Mouse (Mus musculus): ENCODE data around the gene Cavin3. TPM values are rescaled to one million over a fixed set of nuclear protein-coding genes. Genes with fewer than 3 reads are reported as not detected.
A peak's percentile ranks its signal among the peaks of the same experiment; 100 is the strongest.

Gene Cavin3
- polyA plus RNA-seq, 1 experiment from 2014 or later: 31.0 TPM

DNA sequence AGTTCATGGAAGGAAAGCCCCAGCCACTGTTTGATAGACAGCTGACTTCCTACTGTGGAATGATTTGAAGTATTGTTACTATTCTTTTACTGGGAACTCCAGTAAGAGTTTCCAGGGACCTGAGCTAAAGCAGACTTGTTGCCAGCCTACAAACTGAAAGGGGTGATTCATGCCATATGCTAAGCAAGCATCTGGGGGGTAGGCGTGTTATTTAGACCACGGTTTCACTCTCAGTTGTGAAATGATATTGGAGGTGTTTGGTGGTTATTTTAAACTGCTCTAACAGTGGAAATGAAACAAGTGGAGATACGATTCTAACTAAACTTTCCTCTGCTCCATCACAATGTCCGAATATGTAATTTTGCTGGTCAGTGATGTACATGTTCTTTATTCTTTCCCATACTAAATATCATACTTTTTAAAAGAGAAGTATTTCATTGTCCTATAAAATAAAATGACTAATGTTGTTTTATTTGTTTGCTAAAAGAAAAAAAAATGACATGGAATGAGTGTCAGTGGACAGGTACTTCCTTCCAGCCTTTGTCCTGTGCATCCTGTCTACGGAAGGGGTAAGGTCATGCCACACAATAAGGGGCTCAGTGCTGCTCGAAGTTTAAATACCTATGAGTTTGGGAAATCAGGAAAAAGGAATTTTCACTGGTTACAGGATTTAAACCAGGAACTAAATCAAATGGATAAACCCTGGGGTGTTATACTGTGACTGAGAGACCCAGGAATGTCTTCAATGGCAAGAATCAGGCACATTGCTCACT is 5.2 kb upstream of the Cavin3 start:
- Histone ChIP-seq H3K36me3 (ENCODE audit: control insufficient read depth, insufficient read depth, low read length) (no peaks in the 10 kb centered on the region), H3K27me3 (ENCODE audit: control insufficient read depth, insufficient read depth, low read depth, low read length) (no peaks in the 10 kb centered on the region), H3K4me3 (ENCODE audit: low read depth, low read length) (no peak overlapping the region), H3K4me1 (ENCODE audit: control insufficient read depth, insufficient read depth, low read length) (peaks cover 4% of the 10 kb centered on the region), H3K9ac (ENCODE audit: low read depth, low read length) (no peak overlapping the region), H3K9me3 (replicated peaks; ENCODE audit: control insufficient read depth, low read length, poor library complexity, severe bottlenecking) (no peaks in the 10 kb centered on the region), H3K4me2 (ENCODE audit: low read length) (no peak overlapping the region), H3K27ac (ENCODE audit: low read length) (no peak overlapping the region)
- ATAC-seq: no peak
- 87% methylated on average over 6 of the region's 6 CpGs for WGBS

DNA sequence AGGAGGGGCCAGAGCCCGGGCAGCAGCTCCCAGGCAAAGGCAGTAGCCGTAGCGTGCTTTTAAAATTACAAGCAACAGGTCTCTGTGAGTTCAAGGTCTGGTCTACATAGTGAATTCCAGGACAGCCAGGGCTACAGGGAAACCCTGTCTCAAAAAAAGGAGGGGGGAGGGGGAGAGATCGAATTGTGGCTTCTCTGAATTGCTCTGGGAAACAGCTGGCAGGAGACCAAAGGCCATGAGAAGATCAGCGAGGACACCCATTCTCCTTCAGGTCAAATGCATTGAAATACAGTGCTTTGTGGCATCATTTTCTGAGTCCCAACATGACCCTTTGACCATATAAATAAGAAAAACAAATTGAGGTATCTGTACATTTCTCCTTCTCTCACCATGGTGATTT is 2.9 kb upstream of the Cavin3 start:
- ATAC-seq: no peak
- 86% methylated on average over 5 of the region's 5 CpGs for WGBS
- no peaks in the 10 kb centered on the region for H3K27me3 ChIP-seq (ENCODE audit: control insufficient read depth, insufficient read depth, low read depth, low read length)

DNA sequence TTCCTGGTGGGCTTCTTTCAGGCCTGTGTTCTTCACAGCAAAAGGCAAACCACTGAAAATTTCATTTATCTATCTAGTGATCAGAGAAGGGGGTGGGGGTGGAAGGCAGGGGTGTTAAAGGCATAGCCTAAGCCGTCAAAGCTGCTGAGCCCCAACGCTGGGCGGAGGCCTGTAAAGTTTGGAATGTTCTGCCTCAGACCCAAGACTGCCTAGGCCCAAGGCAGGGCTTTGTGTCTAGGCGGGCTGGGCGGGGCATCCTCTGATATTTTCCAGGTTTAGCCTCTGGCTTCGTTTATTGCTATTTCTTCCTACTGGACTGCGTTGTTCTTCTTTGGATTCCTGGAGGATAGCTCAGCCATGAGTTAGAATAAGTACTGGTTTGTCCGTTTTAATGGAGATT is 326 bp upstream of the Cavin3 start:
- Histone ChIP-seq H3K9ac (ENCODE audit: low read depth, low read length) (peak overlapping the region; percentile 87), H3K4me2 (ENCODE audit: low read length) (peak overlapping the region; percentile 89), H3K4me3 (ENCODE audit: low read depth, low read length) (peak overlapping the region; percentile 50), H3K27ac (ENCODE audit: low read length) (peak overlapping the region; percentile 77), H3K9me3 (replicated peaks; ENCODE audit: control insufficient read depth, low read length, poor library complexity, severe bottlenecking) (no peaks in the 10 kb centered on the region), H3K4me1 (ENCODE audit: control insufficient read depth, insufficient read depth, low read length) (peaks cover 10% of the 10 kb centered on the region), H3K36me3 (ENCODE audit: control insufficient read depth, insufficient read depth, low read length) (no peaks in the 10 kb centered on the region), H3K27me3 (ENCODE audit: control insufficient read depth, insufficient read depth, low read depth, low read length) (no peaks in the 10 kb centered on the region)
- peak; percentile 60 for ATAC-seq
- WGBS: 49% methylated on average over 8 of the region's 8 CpGs

More for the DNA sequence above, 2.9 kb upstream of the Cavin3 start:
- Histone ChIP-seq H3K9me3 (replicated peaks; ENCODE audit: control insufficient read depth, low read length, poor library complexity, severe bottlenecking) (no peaks in the 10 kb centered on the region), H3K4me2 (ENCODE audit: low read length) (no peak overlapping the region), H3K9ac (ENCODE audit: low read depth, low read length) (no peak overlapping the region), H3K4me1 (ENCODE audit: control insufficient read depth, insufficient read depth, low read length) (peaks cover 10% of the 10 kb centered on the region), H3K4me3 (ENCODE audit: low read depth, low read length) (no peak overlapping the region), H3K27ac (ENCODE audit: low read length) (no peak overlapping the region), H3K36me3 (ENCODE audit: control insufficient read depth, insufficient read depth, low read length) (no peaks in the 10 kb centered on the region)

DNA sequence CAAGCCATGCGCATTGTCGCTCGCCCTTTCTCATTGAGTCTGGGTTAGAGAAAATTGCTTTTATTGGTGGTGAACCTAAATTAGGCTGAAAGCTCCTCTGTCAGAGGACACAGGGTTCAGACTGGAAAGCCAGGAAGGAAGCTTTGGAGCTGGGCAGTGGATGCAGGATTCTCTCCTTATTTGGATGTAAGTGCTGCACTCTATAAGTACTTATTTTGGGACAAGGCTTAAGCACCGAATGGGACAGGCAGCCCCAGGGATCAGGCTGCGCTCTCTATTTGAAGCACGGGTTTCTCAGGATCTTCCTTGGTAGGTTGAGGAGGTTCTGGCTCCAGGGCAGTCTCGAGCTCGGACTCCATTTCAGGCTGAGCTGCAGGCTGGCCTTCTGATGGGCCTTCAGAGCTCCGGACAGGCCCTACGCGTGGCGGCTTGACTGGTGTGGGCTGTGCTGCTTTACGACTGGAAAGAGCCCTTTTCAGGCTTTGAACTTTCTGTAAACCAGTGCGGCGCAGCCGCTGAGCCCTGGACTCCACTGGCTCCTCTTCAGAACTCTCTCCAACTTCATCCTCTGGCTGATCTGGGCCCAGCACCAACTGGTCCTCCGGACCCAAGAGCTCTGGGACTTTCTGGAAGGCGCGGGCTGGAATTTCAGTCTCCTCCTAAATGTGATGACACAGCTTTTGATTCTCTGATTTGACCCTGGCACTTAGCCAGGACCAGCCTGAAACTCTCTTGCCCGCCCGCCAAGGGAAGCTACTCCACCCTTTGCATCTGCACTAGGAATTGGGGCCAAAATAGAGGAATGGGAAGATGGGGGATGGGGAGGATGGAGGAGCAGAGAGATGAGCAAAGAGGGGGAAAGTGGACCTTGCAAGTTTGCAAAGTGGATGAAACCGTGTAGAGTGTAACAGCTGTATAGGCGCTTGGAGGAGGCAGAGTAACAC is 1.3 kb downstream of the Cavin3 start:
- Histone ChIP-seq H3K4me1 (ENCODE audit: control insufficient read depth, insufficient read depth, low read length) (peaks cover 10% of the 10 kb centered on the region), H3K9me3 (replicated peaks; ENCODE audit: control insufficient read depth, low read length, poor library complexity, severe bottlenecking) (no peaks in the 10 kb centered on the region), H3K9ac (ENCODE audit: low read depth, low read length) (peak overlapping the region; percentile 87), H3K27me3 (ENCODE audit: control insufficient read depth, insufficient read depth, low read depth, low read length) (no peaks in the 10 kb centered on the region), H3K4me3 (ENCODE audit: low read depth, low read length) (peak overlapping the region; percentile 50), H3K36me3 (ENCODE audit: control insufficient read depth, insufficient read depth, low read length) (no peaks in the 10 kb centered on the region), H3K4me2 (ENCODE audit: low read length) (peak overlapping the region; percentile 89), H3K27ac (ENCODE audit: low read length) (peak overlapping the region; percentile 77)
- WGBS: 66% methylated on average over 23 of the region's 23 CpGs
- ATAC-seq: no peak

DNA sequence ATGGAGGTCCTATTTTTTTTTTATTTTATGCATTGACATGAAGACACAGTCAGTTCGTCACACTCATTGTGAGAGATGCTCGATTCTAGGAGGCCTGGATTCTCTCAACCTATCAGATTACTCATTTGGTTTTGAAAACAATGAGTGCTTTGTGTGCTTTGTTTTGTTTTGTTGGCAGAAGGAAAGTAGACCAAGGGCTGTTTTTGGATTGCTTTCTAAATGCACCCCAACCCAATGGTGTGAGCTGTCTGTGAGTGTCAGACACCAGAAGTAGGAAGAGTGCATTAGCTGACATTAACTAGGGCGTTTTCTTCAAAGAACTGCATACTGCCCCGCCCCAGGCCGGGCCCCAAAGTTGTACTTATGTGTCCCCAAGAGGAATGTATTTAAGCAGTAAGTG is 2.0 kb downstream of the Cavin3 start:
- H3K27me3 ChIP-seq (ENCODE audit: control insufficient read depth, insufficient read depth, low read depth, low read length): no peaks in the 10 kb centered on the region
- no peak for ATAC-seq
- no peak overlapping the region for H3K9ac ChIP-seq (ENCODE audit: low read depth, low read length)
- no peaks in the 10 kb centered on the region for H3K9me3 ChIP-seq (replicated peaks; ENCODE audit: control insufficient read depth, low read length, poor library complexity, severe bottlenecking)
- 49% methylated on average over 5 of the region's 5 CpGs for WGBS
- H3K4me3 ChIP-seq (ENCODE audit: low read depth, low read length): no peak overlapping the region
- H3K27ac ChIP-seq (ENCODE audit: low read length): peak overlapping the region; percentile 77; the same call in 1 of the 2 replicates
- no peaks in the 10 kb centered on the region for H3K36me3 ChIP-seq (ENCODE audit: control insufficient read depth, insufficient read depth, low read length)
- peaks cover 10% of the 10 kb centered on the region for H3K4me1 ChIP-seq (ENCODE audit: control insufficient read depth, insufficient read depth, low read length)
- H3K4me2 ChIP-seq (ENCODE audit: low read length): no peak overlapping the region

DNA sequence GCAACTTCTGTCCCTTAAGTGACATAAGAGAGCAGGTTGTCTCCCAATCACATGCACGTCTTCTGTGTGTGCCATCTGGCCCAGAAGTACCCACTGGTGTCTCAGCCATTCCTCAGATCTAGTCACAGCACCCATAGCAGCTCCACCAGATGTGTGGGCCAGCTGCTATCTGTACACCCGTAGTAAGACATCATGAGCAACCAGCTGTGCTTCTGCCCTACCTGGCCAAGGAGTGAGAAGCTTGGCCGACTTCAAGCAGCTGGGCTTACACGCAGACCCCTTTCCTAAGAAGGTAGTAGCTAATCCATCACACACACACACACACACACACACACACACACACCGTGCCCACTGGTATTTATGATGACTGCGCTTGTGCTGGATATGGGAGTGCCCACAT is 2.9 kb downstream of the Cavin3 start:
- H3K27me3 ChIP-seq (ENCODE audit: control insufficient read depth, insufficient read depth, low read depth, low read length): no peaks in the 10 kb centered on the region
- H3K4me3 ChIP-seq (ENCODE audit: low read depth, low read length): no peak overlapping the region
- 91% methylated on average over 6 of the region's 6 CpGs for WGBS
- no peak overlapping the region for H3K27ac ChIP-seq (ENCODE audit: low read length)
- H3K9ac ChIP-seq (ENCODE audit: low read depth, low read length): no peak overlapping the region
- no peaks in the 10 kb centered on the region for H3K36me3 ChIP-seq (ENCODE audit: control insufficient read depth, insufficient read depth, low read length)
- ATAC-seq: no peak
- H3K9me3 ChIP-seq (replicated peaks; ENCODE audit: control insufficient read depth, low read length, poor library complexity, severe bottlenecking): no peaks in the 10 kb centered on the region
- no peak overlapping the region for H3K4me2 ChIP-seq (ENCODE audit: low read length)
- H3K4me1 ChIP-seq (ENCODE audit: control insufficient read depth, insufficient read depth, low read length): peaks cover 10% of the 10 kb centered on the region

DNA sequence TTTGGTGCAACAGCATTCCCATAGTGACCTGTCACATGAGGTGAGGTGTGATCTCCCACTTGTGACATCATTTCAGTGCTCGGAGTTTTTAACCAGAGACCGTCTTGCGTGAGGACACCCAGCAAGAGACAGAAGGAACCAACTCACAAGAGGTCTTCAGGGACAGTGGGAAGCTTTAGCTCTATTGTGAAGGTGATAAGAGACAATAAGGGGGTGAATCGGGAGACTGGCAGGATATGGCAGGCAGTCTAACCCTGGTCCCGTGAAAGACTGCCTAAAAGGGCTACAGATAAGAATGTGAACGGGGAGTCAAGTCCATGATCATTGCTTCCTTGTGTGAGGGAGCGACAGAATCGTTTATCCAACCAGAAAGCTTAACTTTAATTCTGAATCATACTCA is 3.8 kb downstream of the Cavin3 start:
- WGBS: 88% methylated on average over 8 of the region's 8 CpGs
- Histone ChIP-seq H3K27me3 (ENCODE audit: control insufficient read depth, insufficient read depth, low read depth, low read length) (no peaks in the 10 kb centered on the region), H3K9me3 (replicated peaks; ENCODE audit: control insufficient read depth, low read length, poor library complexity, severe bottlenecking) (no peaks in the 10 kb centered on the region), H3K9ac (ENCODE audit: low read depth, low read length) (no peak overlapping the region), H3K4me1 (ENCODE audit: control insufficient read depth, insufficient read depth, low read length) (peaks cover 10% of the 10 kb centered on the region), H3K4me3 (ENCODE audit: low read depth, low read length) (no peak overlapping the region), H3K27ac (ENCODE audit: low read length) (no peak overlapping the region), H3K36me3 (ENCODE audit: control insufficient read depth, insufficient read depth, low read length) (no peaks in the 10 kb centered on the region), H3K4me2 (ENCODE audit: low read length) (no peak overlapping the region)
- ATAC-seq: no peak

DNA sequence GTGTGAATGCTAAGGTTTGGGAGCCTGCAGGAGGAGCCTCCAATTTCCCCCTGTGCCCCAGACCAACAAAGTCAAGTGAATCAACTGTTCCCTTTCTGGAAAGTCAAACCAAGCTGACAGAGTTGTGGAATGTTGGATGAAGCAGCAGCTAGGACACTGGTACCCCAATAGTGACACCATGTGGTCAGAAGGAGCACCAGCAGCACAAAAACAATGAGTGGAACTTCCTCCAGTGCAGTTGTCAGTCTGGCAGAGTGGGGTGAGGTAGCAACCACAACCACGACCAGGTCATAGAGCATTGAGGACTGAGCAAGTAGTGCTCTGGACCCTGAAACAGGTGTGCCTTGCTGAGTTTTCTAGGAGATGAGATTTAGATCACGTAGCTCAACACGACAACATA is 4.3 kb downstream of the Cavin3 start:
- WGBS: 63% methylated on average over 3 of the region's 3 CpGs

DNA sequence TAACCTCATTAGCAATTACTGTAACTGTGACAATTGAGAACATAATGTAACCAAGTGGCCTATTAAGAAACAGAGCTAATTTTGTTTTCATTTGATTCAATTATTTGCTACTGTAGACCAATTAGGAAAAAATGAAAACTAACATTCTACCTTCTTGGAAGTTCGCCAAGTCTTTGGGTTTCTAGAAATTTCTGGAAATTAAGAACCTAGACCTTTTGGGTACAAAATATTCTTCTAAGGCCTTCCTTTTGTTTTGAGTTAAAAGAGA is 4.7 kb downstream of the Cavin3 start:
- H3K4me2 ChIP-seq (ENCODE audit: low read length): no peak overlapping the region
- no peak for ATAC-seq

More for the DNA sequence above, 4.3 kb downstream of the Cavin3 start:
- no peak overlapping the region for H3K4me2 ChIP-seq (ENCODE audit: low read length)
- no peaks in the 10 kb centered on the region for H3K27me3 ChIP-seq (ENCODE audit: control insufficient read depth, insufficient read depth, low read depth, low read length)
- no peak overlapping the region for H3K9ac ChIP-seq (ENCODE audit: low read depth, low read length)
- H3K4me1 ChIP-seq (ENCODE audit: control insufficient read depth, insufficient read depth, low read length): peaks cover 10% of the 10 kb centered on the region
- H3K27ac ChIP-seq (ENCODE audit: low read length): no peak overlapping the region
- H3K36me3 ChIP-seq (ENCODE audit: control insufficient read depth, insufficient read depth, low read length): no peaks in the 10 kb centered on the region
- no peak overlapping the region for H3K4me3 ChIP-seq (ENCODE audit: low read depth, low read length)
- no peak for ATAC-seq
- no peaks in the 10 kb centered on the region for H3K9me3 ChIP-seq (replicated peaks; ENCODE audit: control insufficient read depth, low read length, poor library complexity, severe bottlenecking)

More for the DNA sequence above, 4.7 kb downstream of the Cavin3 start:
- WGBS: 100% methylated on average over 1 of the region's 1 CpGs
- Histone ChIP-seq H3K27me3 (ENCODE audit: control insufficient read depth, insufficient read depth, low read depth, low read length) (no peaks in the 10 kb centered on the region), H3K9me3 (replicated peaks; ENCODE audit: control insufficient read depth, low read length, poor library complexity, severe bottlenecking) (no peaks in the 10 kb centered on the region), H3K4me3 (ENCODE audit: low read depth, low read length) (no peak overlapping the region), H3K4me1 (ENCODE audit: control insufficient read depth, insufficient read depth, low read length) (peaks cover 7% of the 10 kb centered on the region; the same call in 1 of the 2 replicates), H3K36me3 (ENCODE audit: control insufficient read depth, insufficient read depth, low read length) (no peaks in the 10 kb centered on the region), H3K9ac (ENCODE audit: low read depth, low read length) (no peak overlapping the region), H3K27ac (ENCODE audit: low read length) (no peak overlapping the region)
